Mouse (Mus musculus) heart, postnatal 0 days (tissue): Measurements from ENCODE around the gene Ano2.

Experiments used
- CTCF ChIP-seq: IDR thresholded peaks from 2 replicates; pipeline ENCODE4 v1.5.1; 2016; ENCODE audit warnings: antibody characterized with exemption, control low read depth, low read depth
- EP300 ChIP-seq: IDR thresholded peaks from 2 replicates; pipeline ENCODE4 v1.6.1; 2016; ENCODE audit warnings: antibody characterized with exemption, low read depth

- TF ChIP-seq CTCF (no peak), EP300 (no peak)
Measured at GRCm38 (mm10) chr6:125687986-125688385, 2.2 kb upstream of the Ano2 start.
